Mouse (Mus musculus) small intestine, adult 2 months (tissue): ENCODE results near the gene Pold1. TPM values are rescaled to one million over a fixed set of nuclear protein-coding genes. Genes with fewer than 3 reads are reported as not detected.

ENCODE experiments used
- H3K27ac ChIP-seq: fragments of 200-500 bp; 2 replicates; pipeline ENCODE4 v1.5.1; 2012; ENCODE audit warnings: low read depth, low read length, control low read depth, inconsistent platforms; ENCODE audit not compliant: insufficient read depth
- H3K27me3 ChIP-seq: fragments of 200-500 bp; 2 replicates; pipeline ENCODE4 v1.6.1; 2012; ENCODE audit warnings: mild to moderate bottlenecking, moderate library complexity, low read length, inconsistent platforms; ENCODE audit not compliant: control insufficient read depth, insufficient read depth
- H3K36me3 ChIP-seq: fragments of 200-500 bp; 2 replicates; pipeline ENCODE4 v1.6.1; 2012; ENCODE audit warnings: mild to moderate bottlenecking, low read length, control low read depth, inconsistent platforms; ENCODE audit not compliant: control insufficient read depth, insufficient read depth
- H3K4me1 ChIP-seq: fragments of 200-500 bp; 2 replicates; pipeline ENCODE4 v1.6.1; 2012; ENCODE audit warnings: low read length, inconsistent platforms, mixed read lengths; ENCODE audit not compliant: control insufficient read depth, insufficient read depth, insufficient read length
- H3K4me3 ChIP-seq: fragments of 200-500 bp; 2 replicates; pipeline ENCODE4 v1.5.1; 2012; ENCODE audit warnings: low read depth, mild to moderate bottlenecking, control low read depth, inconsistent platforms, low read length, moderate library complexity
- CTCF ChIP-seq: fragments of 200-500 bp; IDR thresholded peaks from 2 replicates; pipeline ENCODE4 v1.5.1; 2012; ENCODE audit warnings: low read depth, mild to moderate bottlenecking, control low read depth, inconsistent platforms, low read length, moderate library complexity, mixed read lengths; ENCODE audit not compliant: insufficient replicate concordance, insufficient read length; ENCODE audit errors: extremely low read depth
- POLR2A ChIP-seq: fragments of 200-500 bp; IDR thresholded peaks from 2 replicates; pipeline ENCODE4 v1.6.1; 2012; ENCODE audit warnings: low read depth, mild to moderate bottlenecking, control low read depth, inconsistent platforms, low read length, moderate library complexity
- WGBS: fragments of 180-500 bp; shearing (Covaris S2); methylation state at CpG from one replicate; pipeline ENCODE4 v1.1.7; 2018; 5-methylcytosine and 5-hydroxymethylcytosine counted together
- polyA plus RNA-seq: library from polyadenylated mRNA; depleted of rRNA; stranded (reverse); fragments of >200 nt; gene quantifications from 2 replicates; pipeline ENCODE4 v1.2.3, GENCODE M21; 2012

Gene Pold1
- polyA plus RNA-seq, 1 experiment = 46.9 TPM

DNA sequence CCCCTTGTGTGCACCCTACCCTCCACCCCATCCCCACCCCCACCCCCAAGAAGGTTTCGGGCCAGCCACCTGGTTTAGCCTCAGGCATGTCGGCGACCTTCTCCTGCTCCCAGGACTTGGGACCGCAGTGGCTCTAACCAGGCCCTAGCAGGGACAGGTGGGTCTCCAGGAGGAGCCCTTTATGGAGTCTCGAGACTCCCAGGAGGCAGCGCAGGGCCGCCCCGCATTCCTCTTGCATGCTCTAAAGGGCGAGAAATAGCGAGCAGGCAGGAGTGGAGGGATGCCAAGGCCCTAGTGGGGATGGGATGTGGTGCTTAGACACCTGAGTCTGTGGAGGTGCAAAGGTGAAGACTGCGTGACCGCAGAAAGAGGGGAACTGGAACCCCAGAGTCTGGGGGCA lies 24.1 kb downstream of the Pold1 start, which contains the start of gene Mybpc2:
TSS of gene Mybpc2 (minus strand) at position 155 of the 400 bp plus-strand sequence.
- TF ChIP-seq CTCF (no peak), POLR2A (no peak)
- Histone ChIP-seq H3K27me3 (no peaks in the 10 kb centered on the region), H3K27ac (peak within 1 kb of the TSS; percentile 67), H3K4me3 (peak within 1 kb of the TSS; percentile 35), H3K4me1 (peaks cover 12% of the 10 kb centered on the region), H3K36me3 (no peaks in the 10 kb centered on the region)
- 27% methylated on average over 12 of the region's 12 CpGs for WGBS

DNA sequence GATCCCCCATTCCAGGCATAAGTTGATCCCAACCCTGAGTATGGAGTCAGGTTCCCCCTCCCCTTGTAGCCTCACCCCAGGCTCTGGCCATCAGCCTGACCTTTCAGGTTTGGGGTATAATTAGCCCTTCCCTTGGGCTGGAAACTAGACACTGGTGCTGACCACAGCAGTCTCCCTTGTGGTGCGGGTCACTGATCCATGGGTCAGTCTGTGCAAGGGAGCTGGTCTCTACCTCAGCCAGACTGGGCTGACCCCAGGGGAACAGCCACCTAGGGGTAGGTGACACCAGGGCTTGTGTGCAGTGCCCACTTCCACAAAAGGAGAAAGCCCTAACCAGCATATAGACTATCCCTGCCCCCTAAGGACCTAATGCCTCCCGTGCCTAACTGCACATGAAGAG lies 25.6 kb downstream of the Pold1 start:
- Histone ChIP-seq H3K27ac (no peak overlapping the region), H3K36me3 (no peaks in the 10 kb centered on the region), H3K4me3 (no peak overlapping the region), H3K4me1 (peaks cover 11% of the 10 kb centered on the region), H3K27me3 (no peaks in the 10 kb centered on the region)
- 88% methylated on average over 2 of the region's 2 CpGs for WGBS
- no peak for TF ChIP-seq CTCF
- TF ChIP-seq POLR2A = no peak

DNA sequence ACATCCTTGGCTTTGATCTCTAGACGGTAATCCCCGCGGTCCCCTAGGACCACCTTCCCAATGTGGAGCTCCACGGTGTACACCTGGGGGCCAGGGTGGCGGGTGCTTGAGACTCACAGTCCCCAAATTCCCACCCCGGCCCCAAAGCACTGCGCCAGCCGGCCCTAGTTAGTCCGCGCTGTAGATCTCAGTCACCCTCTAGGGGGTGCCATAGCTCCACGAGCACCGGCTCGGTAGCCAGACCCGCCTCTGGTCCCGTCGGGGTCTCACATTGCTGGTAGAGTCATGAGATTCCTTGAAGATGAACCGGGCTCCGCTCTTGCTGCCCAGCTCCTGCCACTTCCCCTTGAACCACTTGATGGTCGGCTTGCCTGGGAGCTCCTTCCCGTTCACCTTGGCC lies 26.9 kb downstream of the Pold1 start:
- Histone ChIP-seq H3K36me3 (no peaks in the 10 kb centered on the region), H3K27me3 (no peaks in the 10 kb centered on the region), H3K27ac (no peak overlapping the region), H3K4me3 (peak overlapping the region; percentile 20; the same call in 1 of the 2 replicates), H3K4me1 (peaks cover 7% of the 10 kb centered on the region)
- no peak for TF ChIP-seq POLR2A
- TF ChIP-seq CTCF = peak; percentile 66; the same call in 1 of the 2 replicates
- 2% methylated on average over 20 of the region's 20 CpGs for WGBS

DNA sequence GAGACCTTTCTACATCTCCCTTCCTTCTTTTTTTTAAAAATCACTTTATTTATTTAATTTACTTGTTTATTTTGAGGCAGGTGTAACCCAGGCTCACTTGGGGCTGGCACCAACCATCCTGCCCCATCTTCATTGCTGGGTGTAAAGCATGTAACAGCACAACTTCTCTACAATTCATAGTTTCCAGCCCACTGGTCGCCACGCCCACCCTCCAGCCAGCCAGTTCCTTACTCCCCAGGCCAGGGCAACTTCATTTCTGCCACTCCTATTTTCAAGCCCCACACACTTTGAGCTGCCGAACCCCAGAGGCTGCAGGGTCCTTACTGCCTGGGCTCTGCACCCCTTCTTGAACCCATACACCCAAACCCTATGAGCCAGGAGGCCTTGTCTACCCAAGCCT lies 27.7 kb downstream of the Pold1 start:
- no peaks in the 10 kb centered on the region for H3K27me3 ChIP-seq
- WGBS = 65% methylated on average over 3 of the region's 3 CpGs
- no peaks in the 10 kb centered on the region for H3K36me3 ChIP-seq
- TF ChIP-seq CTCF (no peak), POLR2A (no peak)
- no peak overlapping the region for H3K27ac ChIP-seq
- peaks cover 7% of the 10 kb centered on the region for H3K4me1 ChIP-seq
- H3K4me3 ChIP-seq = no peak overlapping the region

GRCm38 (mm10) chr7:44519240-44519913 lies 29.3 kb downstream of the Pold1 start:
- H3K4me3 ChIP-seq = no peak overlapping the region
- TF ChIP-seq POLR2A = no peak
- TF ChIP-seq CTCF = 0 out of 2 replicates have a peak, but pooled peaks have one; percentile 18
- WGBS = 54% methylated on average over 9 of the region's 9 CpGs
- H3K4me1 ChIP-seq = peaks cover under 1% of the 10 kb centered on the region; the same call in 1 of the 2 replicates
- no peaks in the 10 kb centered on the region for H3K36me3 ChIP-seq
- no peaks in the 10 kb centered on the region for H3K27me3 ChIP-seq
- H3K27ac ChIP-seq = no peak overlapping the region

DNA sequence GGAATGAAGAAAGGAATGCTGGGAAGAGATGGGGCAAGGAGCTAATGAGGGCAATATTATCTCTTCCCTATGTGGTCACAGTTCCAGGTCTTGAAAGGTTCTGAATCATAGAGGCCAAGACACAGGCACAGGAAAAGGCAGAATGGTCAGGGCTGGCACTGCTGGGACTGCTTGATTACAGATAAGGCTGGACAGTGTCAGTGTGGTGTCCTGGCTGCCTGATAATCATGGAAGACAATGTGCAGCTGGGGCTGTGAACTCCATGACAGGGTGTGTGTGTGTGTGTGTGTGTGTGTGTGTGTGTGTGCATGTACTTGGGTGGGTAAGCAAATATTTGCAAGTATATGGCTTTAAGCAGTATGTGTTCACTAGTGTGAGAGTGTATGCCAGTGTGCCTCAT lies 41.2 kb downstream of the Pold1 start:
- TF ChIP-seq POLR2A = no peak
- TF ChIP-seq CTCF = no peak
- Histone ChIP-seq H3K36me3 (no peaks in the 10 kb centered on the region), H3K4me3 (no peak overlapping the region)

GRCm38 (mm10) chr7:44501563-44502115 lies 47.0 kb downstream of the Pold1 start:
- H3K4me3 ChIP-seq = no peak overlapping the region
- no peaks in the 10 kb centered on the region for H3K27me3 ChIP-seq
- peak; percentile 64; the same call in 1 of the 2 replicates for TF ChIP-seq CTCF
- TF ChIP-seq POLR2A = no peak
- H3K36me3 ChIP-seq = no peaks in the 10 kb centered on the region
- peaks cover 2% of the 10 kb centered on the region; the same call in 1 of the 2 replicates for H3K4me1 ChIP-seq
- 24% methylated on average over 5 of the region's 5 CpGs for WGBS
- H3K27ac ChIP-seq = no peak overlapping the region

More for the DNA sequence above, 41.2 kb downstream of the Pold1 start:
- no peaks in the 10 kb centered on the region for H3K4me1 ChIP-seq
- no peak overlapping the region for H3K27ac ChIP-seq
- H3K27me3 ChIP-seq = no peaks in the 10 kb centered on the region
